Mouse (Mus musculus) gastrocnemius, adult 8-10 months (tissue): ENCODE results near the gene Disc1. TPM values are rescaled to one million over a fixed set of nuclear protein-coding genes. Genes with fewer than 3 reads are reported as not detected.

Source experiments
- DNase-seq, 2 experiments: peaks; one replicate each; pipeline ENCODE4 v3.0.0; 2022; ENCODE audit warnings: low spot score in 2 of 2
- total RNA-seq, 4 experiments: library from RNA; stranded (reverse); gene quantifications; 2 replicates each; pipeline ENCODE4 v1.2.4; 2022

Disc1 gene
- total RNA-seq, 4 experiments from 2014 or later, result 0.73 to 1.3 (median 1.2) TPM

DNA sequence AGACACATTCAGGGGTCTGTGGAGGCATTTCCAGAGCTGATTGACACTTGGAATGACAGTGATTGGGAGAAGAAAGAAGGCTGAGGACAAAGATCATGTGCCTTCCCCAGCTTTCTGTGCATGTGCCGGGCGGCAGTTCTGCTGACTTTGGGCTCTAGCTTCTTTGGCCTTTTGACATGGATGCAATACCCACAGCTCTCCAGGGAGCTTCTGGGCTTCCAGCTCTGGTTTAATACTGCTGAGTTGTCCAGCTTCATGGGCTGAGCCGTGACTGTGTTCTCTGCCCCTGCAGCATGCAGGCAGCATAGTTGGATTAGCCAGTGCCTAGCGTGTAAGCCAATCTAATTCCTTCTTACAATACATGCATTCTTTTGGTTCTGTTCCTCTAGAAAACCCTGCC, 72.5 kb downstream of the Disc1 start:
- no peak for DNase-seq

DNA sequence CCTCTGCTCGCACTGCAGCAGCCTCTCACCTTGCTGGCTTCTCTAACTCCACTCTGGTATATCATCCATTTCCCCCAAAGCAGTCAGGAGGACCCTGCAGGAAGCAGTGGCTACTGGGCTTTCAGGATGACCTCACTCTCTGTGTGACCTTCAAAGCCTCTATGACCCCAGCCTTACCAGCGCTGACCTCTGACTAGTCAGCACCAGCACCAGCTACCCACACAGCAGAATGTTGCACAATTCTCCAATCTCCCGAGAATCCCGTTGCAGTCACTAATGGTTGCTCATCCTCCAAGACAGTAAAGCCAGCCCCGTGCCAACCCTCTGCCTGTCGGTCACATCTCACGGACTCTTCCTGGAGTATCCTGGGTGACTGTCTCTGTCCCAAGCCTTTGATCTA, 73.6 kb downstream of the Disc1 start:
- no peak for DNase-seq

DNA sequence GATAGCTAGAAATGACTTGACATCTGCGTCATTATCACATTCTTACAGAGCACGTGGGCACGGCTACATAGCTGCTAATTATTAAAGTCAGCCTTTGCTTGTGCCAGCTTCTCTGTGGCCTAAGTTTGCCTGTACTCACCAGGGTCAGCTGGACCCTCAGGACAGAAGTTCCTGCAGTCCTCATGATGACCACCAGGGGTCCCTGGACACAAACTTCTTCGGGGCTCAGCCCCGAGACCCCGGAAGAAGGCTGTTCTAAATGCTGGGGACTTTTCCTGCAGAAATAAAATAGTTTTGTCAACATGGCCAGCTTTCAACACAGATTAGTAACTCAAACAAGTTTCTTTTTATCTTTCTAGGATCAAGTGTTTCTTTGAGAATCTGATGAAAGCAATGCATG, 74.3 kb downstream of the Disc1 start:
- DNase-seq, result no peak

DNA sequence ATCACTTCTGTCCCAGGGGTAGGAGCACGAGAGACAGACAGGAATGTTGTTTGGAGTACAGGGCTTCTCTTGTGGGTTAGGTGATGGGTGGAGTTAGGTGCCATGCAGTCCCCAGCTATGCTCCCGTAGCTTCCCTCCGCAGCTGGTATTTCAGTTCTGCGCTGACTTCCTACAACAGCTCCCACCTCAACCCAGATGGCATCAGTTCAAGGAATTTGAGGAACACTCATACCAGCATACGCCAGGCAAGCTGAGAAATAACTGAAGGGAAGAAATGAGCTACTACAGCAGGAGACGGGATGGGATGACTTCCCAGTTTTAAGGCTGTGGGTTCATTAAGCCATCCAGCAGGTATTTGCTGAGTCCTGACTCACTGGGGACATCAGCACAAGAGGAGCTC, 76.8 kb downstream of the Disc1 start:
- DNase-seq, result no peak

DNA sequence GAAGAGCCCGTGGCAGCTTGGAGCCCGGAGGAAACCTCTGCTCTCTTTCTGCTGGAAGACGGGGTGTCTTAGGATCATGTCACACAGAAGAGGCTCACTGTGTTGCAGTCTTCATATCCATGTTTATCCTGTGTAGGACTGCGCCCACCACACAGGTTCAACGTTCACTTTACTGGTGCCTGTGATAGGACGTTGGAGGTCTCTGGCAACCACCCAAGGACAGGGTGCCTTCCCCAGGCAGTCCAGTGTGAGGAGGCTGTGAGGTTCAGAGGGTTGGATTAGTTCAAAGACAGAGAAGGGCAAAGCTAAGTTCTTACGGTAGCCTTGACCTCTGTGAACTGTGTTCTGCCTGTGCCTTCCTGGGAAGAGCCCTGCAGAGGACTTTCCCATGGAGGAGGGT, 77.3 kb downstream of the Disc1 start:
- no peak for DNase-seq

DNA sequence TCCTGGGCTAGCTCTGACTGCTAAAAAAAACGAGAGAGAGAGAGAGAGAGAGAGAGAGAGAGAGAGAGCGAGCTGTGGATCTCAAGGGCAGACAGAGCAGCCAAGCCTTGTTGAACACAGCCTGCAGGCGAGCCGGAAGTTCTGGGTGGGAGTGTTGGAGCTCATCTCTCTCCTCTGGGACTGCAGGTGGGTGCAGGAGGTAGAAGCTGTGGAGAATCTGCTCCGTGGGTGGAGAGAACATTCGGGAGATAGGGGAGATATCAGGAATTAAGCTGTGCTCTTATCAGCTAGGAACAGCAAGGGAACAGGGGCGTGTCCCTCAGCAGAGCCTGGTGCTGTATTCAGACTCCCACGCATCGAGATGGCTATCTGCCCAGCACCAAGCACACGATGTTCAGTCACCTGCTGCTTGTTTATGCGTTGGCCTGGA, 79.7 kb downstream of the Disc1 start:
- DNase-seq, result no peak

DNA sequence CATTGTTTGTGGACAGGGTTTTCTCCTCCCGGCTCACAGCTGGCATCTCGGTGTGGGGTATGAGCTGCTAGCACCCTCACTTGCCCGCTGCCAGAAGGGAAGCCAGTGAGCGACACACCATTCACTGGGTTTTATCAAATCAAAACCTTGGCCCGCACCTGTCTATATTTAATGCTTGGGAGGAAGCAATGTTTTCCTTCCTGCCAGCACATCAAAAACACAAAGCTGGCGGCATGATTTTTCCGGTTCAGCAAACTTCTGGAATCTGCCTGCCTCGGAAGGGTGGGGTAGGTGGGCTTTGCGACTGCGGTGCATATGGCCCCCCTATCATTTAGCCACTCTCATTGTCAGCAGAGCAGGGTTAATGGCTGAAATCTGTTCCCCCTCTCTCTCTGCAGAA, 80.9 kb downstream of the Disc1 start:
- no peak for DNase-seq

DNA sequence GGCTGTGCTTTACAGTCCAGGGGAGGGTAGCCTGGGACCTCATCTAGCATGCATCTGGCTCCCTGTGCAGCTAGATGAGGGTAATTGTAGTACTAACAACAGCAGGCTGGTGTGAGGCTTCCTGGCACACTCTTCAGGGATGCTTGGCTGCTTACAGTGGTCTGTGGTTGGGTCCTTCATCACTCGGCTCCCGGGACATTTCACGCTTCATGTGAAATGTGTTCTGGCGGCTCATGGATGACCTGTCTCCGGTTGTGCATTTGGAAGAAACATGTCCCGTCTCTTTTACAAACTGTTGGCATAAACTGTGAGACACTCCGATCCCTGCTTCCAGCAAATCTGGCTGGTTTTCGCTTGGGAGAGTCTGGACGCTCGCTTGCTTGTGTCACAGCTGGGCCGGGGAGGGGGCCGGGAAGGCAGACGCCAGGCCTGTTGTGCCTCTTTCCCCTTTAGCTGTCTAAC, 85.7 kb downstream of the Disc1 start:
- DNase-seq, result no peak

DNA sequence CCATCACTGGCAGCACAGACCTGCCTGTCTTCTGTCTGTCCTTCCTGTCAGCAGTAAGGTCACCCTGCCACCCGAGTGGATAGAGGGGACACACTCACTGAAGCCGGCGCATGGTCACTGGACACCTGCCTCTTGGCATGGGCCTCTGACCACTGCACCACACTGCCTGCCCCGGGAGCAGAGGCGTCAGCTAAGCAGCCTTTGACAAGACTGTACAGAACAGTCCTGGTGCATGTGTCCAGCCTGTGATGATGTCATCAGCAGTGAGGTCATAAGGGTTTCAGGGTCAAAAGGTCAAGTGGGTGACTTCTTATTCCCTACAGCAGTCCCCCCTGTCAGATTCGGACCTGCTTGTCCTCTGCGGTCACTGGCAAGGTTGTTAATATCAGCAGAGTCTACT, 87.0 kb downstream of the Disc1 start:
- DNase-seq, result no peak

DNA sequence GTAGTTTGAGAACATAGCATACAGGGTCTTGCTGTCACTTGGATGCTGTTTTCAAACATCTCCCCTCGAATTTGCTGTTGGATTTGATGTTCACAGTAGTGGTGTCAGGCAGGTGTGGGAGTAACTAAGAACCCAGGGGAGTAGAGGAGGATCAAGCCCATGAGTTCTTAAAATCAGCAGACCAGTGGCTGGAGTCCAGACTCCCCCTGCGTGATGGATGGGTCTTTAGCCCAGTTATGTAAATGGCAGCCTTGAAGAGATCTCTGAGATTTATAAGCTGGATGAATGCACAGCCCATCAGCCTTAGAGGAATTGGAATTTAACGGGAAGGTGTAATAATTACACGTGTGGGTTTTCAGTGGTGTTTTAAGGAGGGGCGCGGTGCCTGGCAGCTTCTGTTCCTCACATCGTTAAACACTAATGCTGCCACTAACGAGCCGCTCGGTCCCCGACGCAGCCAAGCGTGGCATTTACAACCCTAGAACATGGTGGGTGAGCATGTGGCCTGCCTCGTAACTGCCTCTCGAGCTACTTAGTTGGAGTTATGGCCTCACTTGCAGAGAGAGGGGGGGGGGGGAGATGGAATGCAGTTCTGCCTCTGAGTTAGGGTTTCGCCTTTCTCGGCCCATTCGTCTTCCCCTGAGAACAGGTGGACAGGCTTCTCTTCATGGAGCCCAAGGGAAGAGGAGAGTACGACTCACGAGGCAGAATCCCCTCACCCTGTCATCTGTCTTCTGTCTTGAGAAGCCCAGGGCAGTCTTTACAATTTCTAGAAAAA, 103.1 kb downstream of the Disc1 start:
- no peak for DNase-seq

DNA sequence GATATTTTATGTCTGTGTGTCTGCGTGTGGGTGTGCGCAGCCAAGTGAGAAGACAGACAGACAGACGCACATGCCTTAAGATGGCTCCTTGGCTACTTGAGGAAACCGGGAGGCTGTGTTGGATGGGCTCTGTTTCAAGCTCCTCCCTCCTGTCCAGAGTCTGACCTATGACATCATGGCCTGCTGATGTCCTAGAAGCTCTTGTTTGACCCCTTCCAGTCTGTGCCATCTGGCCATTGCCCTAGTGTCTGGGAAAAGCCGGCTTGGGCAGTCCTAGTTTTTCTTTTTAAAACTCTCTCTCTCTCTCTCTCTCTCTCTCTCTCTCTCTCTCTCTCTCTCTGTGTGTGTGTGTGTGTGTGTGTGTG, 103.6 kb downstream of the Disc1 start:
- no peak for DNase-seq

DNA sequence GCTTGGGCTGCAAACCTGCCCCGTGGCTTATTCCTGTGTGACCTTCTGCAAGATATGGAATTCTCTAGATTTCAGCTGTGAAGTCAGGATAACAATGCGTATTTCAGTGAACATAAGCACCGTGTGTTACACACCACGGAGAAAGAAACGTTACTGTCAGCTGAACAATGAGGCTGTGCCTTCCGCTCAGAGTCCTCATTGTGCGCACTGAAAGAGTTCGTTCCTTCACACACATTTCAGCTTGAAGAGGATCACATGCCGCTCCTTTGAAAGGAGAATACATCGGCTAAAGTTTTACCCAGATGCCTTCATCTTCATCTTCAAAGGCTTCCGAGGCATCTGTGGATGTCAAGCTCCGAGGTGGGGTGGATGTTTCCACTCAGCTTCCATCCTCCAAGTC, 105.4 kb downstream of the Disc1 start:
- no peak for DNase-seq

DNA sequence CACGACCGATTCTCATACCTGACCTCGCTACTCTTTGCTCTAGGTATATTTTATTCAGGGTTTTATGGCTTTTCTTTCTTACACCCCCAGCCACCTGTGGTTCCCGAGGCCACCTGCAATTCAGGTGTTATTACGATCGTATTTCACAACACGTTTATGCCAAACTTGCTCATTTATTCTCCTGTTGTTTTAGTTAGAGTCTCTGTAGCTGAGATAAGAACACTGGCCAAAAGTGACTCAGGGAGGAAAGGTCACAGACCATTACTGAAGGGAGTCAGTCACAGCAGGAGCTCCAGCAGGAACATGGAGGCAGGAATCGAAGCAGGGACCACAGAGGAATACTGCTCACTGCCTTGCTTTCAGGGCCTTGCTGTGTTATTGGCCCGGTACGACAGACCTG, 109.5 kb downstream of the Disc1 start:
- DNase-seq, result no peak

DNA sequence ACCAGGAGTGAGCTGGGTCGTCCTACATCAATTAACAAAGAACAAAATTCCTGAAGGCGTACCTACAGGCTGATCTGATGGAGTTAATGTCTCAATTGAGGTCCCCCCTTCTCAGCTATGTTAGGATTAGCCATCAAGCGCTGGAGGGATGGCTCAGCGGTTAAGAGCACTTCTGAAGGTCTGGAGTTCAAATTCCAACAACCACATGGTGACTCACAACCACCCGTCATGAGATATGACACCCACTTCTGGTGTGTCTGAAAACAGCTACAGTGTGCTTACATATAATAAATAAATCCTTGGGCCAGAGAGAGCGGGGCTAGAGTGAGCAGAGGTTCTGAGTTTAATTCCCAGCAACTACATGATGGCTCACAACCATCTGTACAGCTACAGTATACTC, 109.9 kb downstream of the Disc1 start:
- DNase-seq, result no peak

DNA sequence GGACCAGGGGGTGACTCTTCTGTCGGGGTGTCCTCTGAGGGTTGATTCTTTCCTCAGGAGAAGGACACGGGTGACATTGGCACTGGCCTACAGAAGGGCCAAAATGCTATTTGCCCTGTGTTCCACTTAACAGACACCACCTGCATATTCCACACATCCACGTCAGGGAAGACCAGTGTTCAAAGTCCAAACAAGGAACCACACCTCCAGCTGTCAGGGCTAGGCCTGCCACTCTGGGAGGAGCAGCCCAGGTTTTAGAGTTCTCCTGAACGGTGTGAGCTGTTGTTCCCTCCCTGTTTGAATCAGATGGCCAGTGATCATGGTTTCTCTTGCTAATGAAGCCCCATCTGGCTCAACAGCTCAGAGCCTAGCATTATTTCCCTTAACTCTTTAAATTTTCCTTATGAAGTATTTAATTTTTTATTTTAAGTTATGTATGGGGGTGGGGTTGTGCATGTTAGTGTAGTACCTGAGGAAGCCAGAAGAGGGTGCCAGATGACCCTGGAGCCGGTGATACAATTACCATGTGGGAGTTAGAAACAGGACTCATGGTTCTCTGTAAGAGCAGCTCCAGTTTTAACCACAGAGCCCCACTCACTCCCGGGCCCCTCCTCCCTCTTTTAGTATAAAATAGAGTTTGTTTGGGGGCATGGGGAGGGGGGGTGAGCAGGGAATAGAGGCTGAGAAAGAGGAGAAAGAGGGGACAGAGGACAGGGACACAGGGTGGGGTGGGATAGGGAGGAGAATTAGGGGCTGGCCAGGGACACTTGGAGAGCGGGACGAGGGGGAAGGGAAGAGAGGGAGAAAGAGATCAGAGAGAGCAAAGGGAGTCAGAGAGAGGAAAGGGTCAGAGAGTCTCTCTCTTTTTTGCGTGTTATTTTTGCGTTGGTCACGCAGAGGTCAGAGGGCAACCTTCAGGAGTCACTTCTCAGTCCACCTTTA, 111.8 kb downstream of the Disc1 start:
- DNase-seq, result peak; percentile 8 to 9

DNA sequence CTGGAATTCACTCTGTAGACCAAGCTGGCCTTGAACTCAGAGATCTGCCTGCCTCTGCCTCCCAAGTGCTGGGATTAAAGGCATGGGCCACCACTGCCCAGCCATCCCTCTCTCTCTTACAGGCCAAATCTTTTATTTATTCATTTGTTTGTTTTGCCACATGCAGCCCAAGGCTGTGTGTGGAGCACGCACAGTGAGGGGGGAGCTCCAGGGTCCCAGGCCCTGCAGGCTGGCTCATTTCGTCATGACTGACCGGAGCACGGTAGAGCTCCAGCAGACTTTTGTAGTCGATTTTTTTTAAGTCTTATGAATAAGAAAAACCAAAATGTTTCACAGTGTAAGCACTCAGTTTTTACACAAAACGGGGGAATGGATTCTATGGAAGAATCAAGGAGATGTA, 112.5 kb downstream of the Disc1 start:
- DNase-seq, result no peak

DNA sequence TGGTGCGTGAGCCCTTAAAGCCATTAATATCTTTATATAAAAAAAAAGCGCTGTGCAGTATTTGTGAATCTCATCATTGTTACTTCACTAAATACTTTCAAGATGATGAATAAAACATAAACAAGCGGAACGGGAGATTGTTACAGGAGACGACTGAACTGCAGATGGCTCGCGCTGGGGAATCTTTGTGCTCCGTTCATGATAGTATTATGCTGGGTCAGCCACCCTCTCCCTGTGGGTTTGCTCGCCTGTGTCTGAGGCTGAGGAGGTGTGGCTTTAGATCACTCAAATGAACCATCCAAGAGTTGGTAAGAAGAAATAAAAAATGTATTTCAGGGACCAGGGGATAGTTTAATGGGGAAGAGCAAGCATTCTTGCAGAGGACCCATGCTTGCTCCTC, 113.0 kb downstream of the Disc1 start:
- no peak for DNase-seq

DNA sequence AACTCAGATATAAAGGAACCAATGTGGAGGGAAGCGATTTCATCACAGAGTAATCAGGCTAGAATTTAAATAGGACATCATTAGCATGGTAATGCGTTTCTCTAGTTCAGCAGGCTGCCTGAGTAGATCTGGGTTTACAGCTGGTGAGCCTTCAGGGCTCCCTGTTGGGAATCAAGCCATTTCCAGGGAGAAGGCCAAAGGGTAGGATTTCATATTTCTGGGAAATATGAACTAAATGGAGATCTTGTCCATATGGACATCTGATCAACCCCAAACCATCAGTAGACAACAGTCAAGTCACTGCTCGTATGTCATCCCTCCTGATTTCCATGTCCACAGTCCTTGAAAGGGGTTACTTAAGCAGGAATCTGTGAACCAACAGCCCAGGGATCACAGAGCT, 115.6 kb downstream of the Disc1 start:
- DNase-seq, result no peak

DNA sequence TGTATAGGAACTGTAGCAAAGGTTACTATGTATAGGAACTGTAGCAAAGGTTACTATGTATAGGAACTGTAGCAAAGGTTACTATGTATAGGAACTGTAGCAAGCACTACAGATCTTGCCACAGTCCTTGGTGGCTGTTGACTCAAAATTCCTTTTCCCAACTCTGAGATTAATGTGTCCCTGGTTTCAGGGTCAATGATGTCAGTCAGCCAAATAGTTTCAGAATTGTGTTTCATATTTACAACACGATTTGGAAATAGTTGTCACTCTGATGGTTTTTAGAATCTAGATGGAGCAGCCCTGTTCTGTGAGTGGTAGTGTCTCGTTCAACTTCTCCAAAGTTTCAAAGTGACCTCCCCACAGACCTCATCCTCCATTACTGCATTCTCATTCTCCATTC, 117.5 kb downstream of the Disc1 start:
- DNase-seq, result no peak

DNA sequence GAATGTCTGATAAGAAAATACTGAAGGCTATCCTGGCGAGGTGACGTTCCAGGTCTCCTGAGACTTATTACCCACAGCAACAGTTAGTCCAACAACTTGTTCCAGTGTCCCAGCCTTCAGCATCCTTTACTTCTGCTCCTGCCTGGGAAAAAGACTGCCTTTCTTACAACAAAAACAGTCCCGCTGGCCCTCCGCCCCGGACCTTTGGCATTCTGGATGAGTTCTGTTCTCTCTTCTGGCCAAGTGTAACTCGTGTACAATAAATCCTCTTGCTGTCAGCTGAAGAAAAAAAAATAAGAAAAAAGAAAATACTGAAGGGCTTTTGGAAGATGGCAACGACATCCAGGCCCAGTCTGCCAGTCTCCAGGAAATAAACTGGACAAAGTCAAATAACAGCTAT, 120.2 kb downstream of the Disc1 start:
- DNase-seq, result peak in 1 of 2 experiments; percentile 29

DNA sequence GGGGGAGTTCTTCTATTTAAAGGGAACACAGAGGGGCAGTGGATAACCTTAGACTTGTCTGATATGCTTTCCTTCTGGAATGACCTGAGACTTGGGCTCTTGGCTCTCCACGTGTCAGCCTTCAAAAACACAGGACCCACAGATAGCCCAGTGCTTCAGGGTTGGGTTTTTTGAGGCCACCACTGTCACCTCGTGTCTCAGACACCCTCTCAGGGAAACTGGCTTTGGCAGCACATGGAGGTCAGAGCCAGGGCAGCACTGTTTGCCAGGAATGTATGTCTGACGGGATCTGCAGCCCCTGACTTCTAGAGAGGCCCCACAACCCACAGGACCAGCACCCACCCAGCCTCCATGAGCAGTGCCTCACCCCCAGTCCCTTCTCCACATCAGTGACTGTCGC, 120.9 kb downstream of the Disc1 start:
- DNase-seq, result no peak

DNA sequence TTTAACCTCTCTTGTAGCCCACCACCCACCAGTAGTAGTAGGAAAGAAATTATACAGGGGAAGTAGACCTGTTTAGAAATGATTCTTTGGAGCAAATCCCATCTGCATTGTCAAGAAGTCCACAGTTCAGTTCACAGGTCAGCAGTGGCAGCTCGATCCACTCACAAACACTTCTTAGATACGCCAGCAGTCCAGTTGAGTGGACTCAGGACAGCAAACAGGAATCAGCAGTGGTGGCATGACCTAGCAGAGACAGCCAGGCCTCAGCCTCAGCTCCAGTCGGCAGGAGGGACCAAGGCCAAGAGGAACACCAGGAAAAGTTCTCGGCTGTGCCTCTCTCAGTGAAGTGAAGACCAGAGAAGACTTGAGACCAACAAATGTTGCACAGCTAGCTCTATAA, 121.7 kb downstream of the Disc1 start:
- no peak for DNase-seq

DNA sequence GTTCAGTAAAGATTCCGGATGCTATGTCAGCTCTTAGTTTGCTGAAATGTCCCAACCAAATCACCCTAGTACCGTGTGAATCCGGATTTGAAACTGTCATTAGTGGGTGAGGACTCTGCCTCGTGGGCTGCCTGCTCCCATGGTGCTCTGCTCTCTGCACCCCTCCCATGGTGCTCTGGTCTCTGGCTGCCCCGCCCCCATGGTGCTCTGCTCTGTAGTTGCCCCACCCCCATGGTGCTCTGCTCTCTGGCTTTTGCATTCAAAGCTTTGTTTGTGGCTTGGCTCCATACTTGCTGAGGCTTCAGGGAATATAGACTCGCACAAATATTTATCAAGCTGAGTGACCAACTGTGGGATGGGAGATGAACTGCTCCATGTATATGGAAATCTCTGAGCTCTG, 123.1 kb downstream of the Disc1 start:
- DNase-seq, result no peak
